Mouse (Mus musculus) erythroid progenitor cell, adult 5-6 weeks (primary cell): ENCODE results near the gene H6pd. TPM values are rescaled to one million over a fixed set of nuclear protein-coding genes. Genes with fewer than 3 reads are reported as not detected.

Source experiments
- total RNA-seq, 2 experiments: library from RNA; stranded (forward) in 1 of 2; stranded (reverse) in 1 of 2; fragments of 150-400 nt in 1 of 2; fragments of 186-747, 209-891 nt in 1 of 2; gene quantifications; 2 replicates each; pipeline versions ENCODE4 v1.2.3 to v1.2.4; 2015 to 2017; ENCODE audit warnings: low replicate concordance in 2 of 2

The H6pd gene
- total RNA-seq, 2 experiments from 2014 or later: 2.5 to 11.8 TPM

Other genes with a start within 250 kb of the H6pd start
- 1.1 TPM in 1 of 2 replicates, not detected in the other for gene Slc25a33, start 234.7 kb downstream of the H6pd start, total RNA-seq (2015; ENCODE audit: low replicate concordance)
- 0.64 TPM in 1 of 2 replicates, not detected in the other for gene Slc25a33, start 234.7 kb downstream of the H6pd start, total RNA-seq (2017; ENCODE audit: low replicate concordance)
- 0.72 TPM in 1 of 2 replicates, not detected in the other for gene Spsb1, start 54.0 kb downstream of the H6pd start, total RNA-seq (2015; ENCODE audit: low replicate concordance)
- not detected in 2 replicates for gene Spsb1, start 54.0 kb downstream of the H6pd start, total RNA-seq (2017; ENCODE audit: low replicate concordance)
- gene Gpr157, start 78.3 kb upstream of the H6pd start, total RNA-seq (2015; ENCODE audit: low replicate concordance): 0.42 TPM in 1 of 2 replicates, not detected in the other
- 0.51 and 0.83 TPM in 2 replicates for gene Gpr157, start 78.3 kb upstream of the H6pd start, total RNA-seq (2017; ENCODE audit: low replicate concordance)
- not detected in 2 replicates for gene Slc2a5, start 110.3 kb upstream of the H6pd start, total RNA-seq (2015; ENCODE audit: low replicate concordance)
- gene Slc2a5, start 110.3 kb upstream of the H6pd start, total RNA-seq (2017; ENCODE audit: low replicate concordance): not detected in 2 replicates
- gene Slc2a7, start 139.9 kb upstream of the H6pd start, total RNA-seq (2015; ENCODE audit: low replicate concordance): not detected in 2 replicates
- gene Slc2a7, start 139.9 kb upstream of the H6pd start, total RNA-seq (2017; ENCODE audit: low replicate concordance): not detected in 2 replicates
- not detected in 2 replicates for gene Car6, start 192.3 kb upstream of the H6pd start, total RNA-seq (2015; ENCODE audit: low replicate concordance)
- not detected in 2 replicates for gene Car6, start 192.3 kb upstream of the H6pd start, total RNA-seq (2017; ENCODE audit: low replicate concordance)
- gene Eno1, start 227.7 kb upstream of the H6pd start, total RNA-seq (2015; ENCODE audit: low replicate concordance): 79.6 and 121 TPM in 2 replicates
- 21.2 and 44.2 TPM in 2 replicates for gene Eno1, start 227.7 kb upstream of the H6pd start, total RNA-seq (2017; ENCODE audit: low replicate concordance)